Mouse (Mus musculus) testis, adult 2 months (tissue): Measurements from ENCODE around the gene Sept10.

Source experiments
- CTCF ChIP-seq: fragments of 200-500 bp; IDR thresholded peaks from 2 replicates; pipeline ENCODE4 v1.5.1; 2012; ENCODE audit warnings: low read depth, mild to moderate bottlenecking, inconsistent platforms, low read length, moderate library complexity; ENCODE audit not compliant: control insufficient read depth, insufficient read depth, insufficient replicate concordance
- POLR2A ChIP-seq: fragments of 200-500 bp; IDR thresholded peaks from 2 replicates; pipeline ENCODE4 v1.6.1; 2012; ENCODE audit warnings: low read depth, mild to moderate bottlenecking, inconsistent platforms, low read length, moderate library complexity; ENCODE audit not compliant: control insufficient read depth

DNA sequence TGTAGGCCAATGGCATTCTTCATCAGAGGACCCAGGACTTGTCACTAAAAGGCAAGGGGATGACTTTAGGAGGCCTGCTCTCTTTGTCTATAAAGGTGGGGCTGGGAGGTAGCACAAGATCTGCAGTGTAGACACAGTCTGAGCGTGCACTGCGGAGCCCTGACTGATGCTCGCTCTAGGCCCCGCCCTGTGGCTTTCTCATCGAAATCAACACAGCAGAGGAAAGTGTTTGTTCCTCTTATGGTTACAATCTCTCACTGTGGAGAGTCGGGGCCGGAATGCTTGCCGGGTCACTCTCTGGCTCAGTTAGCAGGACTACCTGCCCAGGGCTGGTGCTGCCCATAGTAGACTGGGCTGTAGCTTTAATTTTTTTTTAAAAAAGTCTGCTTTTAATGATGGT, 108.9 kb downstream of the Sept10 start:
- TF ChIP-seq POLR2A: no peak
- no peak for TF ChIP-seq CTCF
